Mouse (Mus musculus): ENCODE data around the gene Aldh1a2.

Gene Aldh1a2

DNA sequence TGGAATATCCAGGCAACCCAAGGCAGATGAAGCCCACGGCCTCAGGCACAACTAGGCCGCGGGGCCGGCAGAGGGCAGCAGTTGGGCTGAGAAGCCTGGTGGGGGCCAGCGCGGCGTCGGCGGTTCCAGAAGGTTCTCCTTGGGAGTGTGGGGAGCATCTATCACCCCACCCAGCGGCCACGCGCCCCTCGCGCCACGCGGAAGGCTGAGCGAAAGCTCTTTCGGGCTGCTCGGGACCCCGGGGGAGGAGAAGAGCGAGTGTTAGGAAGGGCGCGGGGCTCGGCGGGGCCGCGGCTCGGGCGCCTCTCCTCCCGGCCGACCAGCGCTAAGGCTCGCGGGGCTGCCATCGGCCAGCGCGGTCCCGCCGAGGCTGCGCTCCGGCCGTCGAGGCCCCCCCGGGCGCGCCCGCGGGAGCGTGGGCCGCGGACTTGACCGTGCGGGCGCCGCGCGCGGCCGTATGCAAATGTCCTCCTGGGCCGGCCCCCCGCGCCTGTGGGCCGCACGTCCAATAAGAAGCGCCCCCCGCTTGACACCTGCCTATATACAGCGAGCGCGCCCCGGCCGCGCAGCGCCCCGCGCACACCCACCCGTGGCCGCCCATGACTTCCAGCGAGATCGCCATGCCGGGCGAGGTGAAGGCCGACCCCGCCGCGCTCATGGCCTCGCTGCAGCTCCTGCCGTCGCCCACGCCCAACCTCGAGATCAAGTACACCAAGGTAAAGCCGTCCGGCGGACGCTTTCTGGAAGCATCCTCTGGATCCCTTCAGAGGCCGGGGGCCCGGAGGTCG, at the start of gene Aldh1a2:
Gene Aldh1a2, plus strand, starts transcription at position 542 of the 788 bp plus-strand sequence.
- TF ChIP-seq CTCF (conservative IDR thresholded peaks at IDR 0.05; ENCODE audit: low read length) (peak; percentile 24; the same call in 1 of the 2 replicates), POU5F1 (IDR thresholded peaks at IDR 0.05; ENCODE audit: borderline replicate concordance, low read length) (no peak), NANOG (IDR thresholded peaks at IDR 0.05; ENCODE audit: borderline replicate concordance, low read length) (no peak)

GRCm38 (mm10) chr9:71166019-71166705, 49.4 kb upstream of the Aldh1a2 start:
- no peaks in the 10 kb centered on the region for H3K36me3 ChIP-seq (ENCODE audit: insufficient read depth, low read length)
- H3K27me3 ChIP-seq (ENCODE audit: insufficient read depth, low read length) = peaks cover 24% of the 10 kb centered on the region
- peaks cover 28% of the 10 kb centered on the region for H3K4me1 ChIP-seq (replicated peaks; ENCODE audit: low read depth, low read length)
- H3K9me3 ChIP-seq (ENCODE audit: low read length) = no peaks in the 10 kb centered on the region
- H3K4me3 ChIP-seq (replicated peaks; ENCODE audit: low read length) = no peak overlapping the region
- no peak for TF ChIP-seq POU5F1 (IDR thresholded peaks at IDR 0.05; ENCODE audit: borderline replicate concordance, low read length)
- TF ChIP-seq CTCF (conservative IDR thresholded peaks at IDR 0.05; ENCODE audit: low read length) = no peak
- no peak for TF ChIP-seq NANOG (IDR thresholded peaks at IDR 0.05; ENCODE audit: borderline replicate concordance, low read length)

More for the DNA sequence above, at the start of gene Aldh1a2:
- Histone ChIP-seq H3K9me3 (ENCODE audit: low read length) (no peaks in the 10 kb centered on the region), H3K4me1 (replicated peaks; ENCODE audit: low read depth, low read length) (peaks cover 15% of the 10 kb centered on the region), H3K4me3 (replicated peaks; ENCODE audit: low read length) (peak within 1 kb of the TSS; percentile 78), H3K27me3 (ENCODE audit: insufficient read depth, low read length) (peaks cover 73% of the 10 kb centered on the region), H3K36me3 (ENCODE audit: insufficient read depth, low read length) (no peaks in the 10 kb centered on the region)

- no peak overlapping the region for H3K4me3 ChIP-seq (replicated peaks; ENCODE audit: low read length)
- H3K4me1 ChIP-seq (replicated peaks; ENCODE audit: low read depth, low read length) = peaks cover 24% of the 10 kb centered on the region
- no peaks in the 10 kb centered on the region for H3K36me3 ChIP-seq (ENCODE audit: insufficient read depth, low read length)
- no peaks in the 10 kb centered on the region for H3K9me3 ChIP-seq (ENCODE audit: low read length)
- peaks cover 24% of the 10 kb centered on the region for H3K27me3 ChIP-seq (ENCODE audit: insufficient read depth, low read length)
- TF ChIP-seq POU5F1 (IDR thresholded peaks at IDR 0.05; ENCODE audit: borderline replicate concordance, low read length) = no peak
- TF ChIP-seq NANOG (IDR thresholded peaks at IDR 0.05; ENCODE audit: borderline replicate concordance, low read length) = no peak
- no peak for TF ChIP-seq CTCF (conservative IDR thresholded peaks at IDR 0.05; ENCODE audit: low read length)
Measured at GRCm38 (mm10) chr9:71166871-71167465, 48.6 kb upstream of the Aldh1a2 start.

GRCm38 (mm10) chr9:71167473-71168215, 47.9 kb upstream of the Aldh1a2 start:
- H3K4me3 ChIP-seq (replicated peaks; ENCODE audit: low read length) = no peak overlapping the region
- no peaks in the 10 kb centered on the region for H3K9me3 ChIP-seq (ENCODE audit: low read length)
- peaks cover 24% of the 10 kb centered on the region for H3K27me3 ChIP-seq (ENCODE audit: insufficient read depth, low read length)
- no peaks in the 10 kb centered on the region for H3K36me3 ChIP-seq (ENCODE audit: insufficient read depth, low read length)
- peaks cover 24% of the 10 kb centered on the region for H3K4me1 ChIP-seq (replicated peaks; ENCODE audit: low read depth, low read length)
- TF ChIP-seq POU5F1 (IDR thresholded peaks at IDR 0.05; ENCODE audit: borderline replicate concordance, low read length) (no peak), NANOG (IDR thresholded peaks at IDR 0.05; ENCODE audit: borderline replicate concordance, low read length) (no peak), CTCF (conservative IDR thresholded peaks at IDR 0.05; ENCODE audit: low read length) (no peak)

- H3K27me3 ChIP-seq (ENCODE audit: insufficient read depth, low read length) = peaks cover 24% of the 10 kb centered on the region
- no peaks in the 10 kb centered on the region for H3K9me3 ChIP-seq (ENCODE audit: low read length)
- peaks cover 24% of the 10 kb centered on the region for H3K4me1 ChIP-seq (replicated peaks; ENCODE audit: low read depth, low read length)
- peak within 1 kb of the TSS; percentile 48 for H3K4me3 ChIP-seq (replicated peaks; ENCODE audit: low read length)
- no peaks in the 10 kb centered on the region for H3K36me3 ChIP-seq (ENCODE audit: insufficient read depth, low read length)
- no peak for TF ChIP-seq NANOG (IDR thresholded peaks at IDR 0.05; ENCODE audit: borderline replicate concordance, low read length)
- TF ChIP-seq CTCF (conservative IDR thresholded peaks at IDR 0.05; ENCODE audit: low read length) = no peak
- no peak for TF ChIP-seq POU5F1 (IDR thresholded peaks at IDR 0.05; ENCODE audit: borderline replicate concordance, low read length)
Measured at GRCm38 (mm10) chr9:71168511-71168910, 47.1 kb upstream of the Aldh1a2 start, which contains the start of gene Aqp9. TSS of gene Aqp9 (minus strand) at chr9:71168682.

- Histone ChIP-seq H3K4me1 (replicated peaks; ENCODE audit: low read depth, low read length) (peaks cover 16% of the 10 kb centered on the region), H3K9me3 (ENCODE audit: low read length) (no peaks in the 10 kb centered on the region), H3K4me3 (replicated peaks; ENCODE audit: low read length) (no peak overlapping the region), H3K27me3 (ENCODE audit: insufficient read depth, low read length) (peaks cover 13% of the 10 kb centered on the region), H3K36me3 (ENCODE audit: insufficient read depth, low read length) (no peaks in the 10 kb centered on the region)
- TF ChIP-seq NANOG (IDR thresholded peaks at IDR 0.05; ENCODE audit: borderline replicate concordance, low read length) (no peak), POU5F1 (IDR thresholded peaks at IDR 0.05; ENCODE audit: borderline replicate concordance, low read length) (no peak), CTCF (conservative IDR thresholded peaks at IDR 0.05; ENCODE audit: low read length) (no peak)
Measured at GRCm38 (mm10) chr9:71173533-71173932, 42.1 kb upstream of the Aldh1a2 start.

GRCm38 (mm10) chr9:71174316-71174975, 41.1 kb upstream of the Aldh1a2 start:
- Histone ChIP-seq H3K27me3 (ENCODE audit: insufficient read depth, low read length) (peaks cover 5% of the 10 kb centered on the region), H3K9me3 (ENCODE audit: low read length) (no peaks in the 10 kb centered on the region), H3K4me1 (replicated peaks; ENCODE audit: low read depth, low read length) (peaks cover 9% of the 10 kb centered on the region), H3K36me3 (ENCODE audit: insufficient read depth, low read length) (no peaks in the 10 kb centered on the region), H3K4me3 (replicated peaks; ENCODE audit: low read length) (no peak overlapping the region)
- TF ChIP-seq CTCF (conservative IDR thresholded peaks at IDR 0.05; ENCODE audit: low read length) (no peak), NANOG (IDR thresholded peaks at IDR 0.05; ENCODE audit: borderline replicate concordance, low read length) (no peak), POU5F1 (IDR thresholded peaks at IDR 0.05; ENCODE audit: borderline replicate concordance, low read length) (no peak)

Data from E14TG2a.4 (cell line).